16 mouse cellular contexts compared by ENCODE assay signal in genomic region chr3:26552890-26553289, GRCm38 (mm10).
"Had no signal": no experiment of that assay in that cellular context is flagged by ENCODE, and none has a peak within 500 bp of the region (broad histone marks: within the 10 kb centered on the region; RNA-seq: fewer than 3 reads in every experiment).

No protein-coding gene starts in this region.

- H3K9me3 ChIP-seq: neural tube, embryonic 13.5 days; neural tube, embryonic 15.5 days; stomach, embryonic 15.5 days had no signal

- DNase-seq: retina, postnatal 1 day; right cerebral cortex, adult 18-20 months; right cerebral cortex, postnatal 14 days; right cerebral cortex, postnatal 25 days; right cerebral cortex, postnatal 4 days; spleen, adult 18-20 months; thymus, adult 18-20 months; thymus, adult 2 months; thymus, postnatal 14 days; thymus, postnatal 25 days; thymus, postnatal 36 days; thymus, postnatal 4 days had no signal

- H3K27ac ChIP-seq: neural tube, embryonic 13.5 days; neural tube, embryonic 15.5 days; stomach, embryonic 15.5 days; stomach, postnatal 0 days had no signal

- H3K4me3 ChIP-seq: neural tube, embryonic 13.5 days; neural tube, embryonic 15.5 days; stomach, embryonic 15.5 days had no signal

- H3K36me3 ChIP-seq: neural tube, embryonic 13.5 days; neural tube, embryonic 15.5 days; stomach, embryonic 15.5 days had no signal

- H3K4me2 ChIP-seq: neural tube, embryonic 13.5 days; neural tube, embryonic 15.5 days; stomach, embryonic 15.5 days had no signal

- H3K4me1 ChIP-seq: neural tube, embryonic 13.5 days; neural tube, embryonic 15.5 days; stomach, embryonic 15.5 days had no signal

- H3K27me3 ChIP-seq: neural tube, embryonic 13.5 days; neural tube, embryonic 15.5 days; stomach, embryonic 15.5 days had no signal

- H3K9ac ChIP-seq: neural tube, embryonic 13.5 days; neural tube, embryonic 15.5 days; stomach, embryonic 15.5 days had no signal
